Mouse (Mus musculus) kidney, adult 2 months (tissue): ENCODE data around the gene Tceal9. TPM values are rescaled to one million over a fixed set of nuclear protein-coding genes. Genes with fewer than 3 reads are reported as not detected.
A peak's percentile ranks its signal among the peaks of the same experiment; 100 is the strongest.
"Not testable (repeated sequence)": the region's sequence is repeated elsewhere in the genome, so short reads cannot be mapped to it uniquely, and the experiment has no call there.

Experiments used
- DNase-seq: peaks from one replicate; pipeline ENCODE4 v3.0.0; 2021
- H3K27ac ChIP-seq: fragments of 200-500 bp; 2 replicates; pipeline ENCODE4 v1.5.1; 2012; ENCODE audit warnings: low read depth, low read length, control low read depth, inconsistent platforms; ENCODE audit not compliant: insufficient read depth
- H3K27me3 ChIP-seq: fragments of 200-500 bp; replicated peaks from 2 replicates; pipeline ENCODE4 v1.6.1; 2012; ENCODE audit warnings: mild to moderate bottlenecking, moderate library complexity, low read length, inconsistent platforms; ENCODE audit not compliant: control insufficient read depth, insufficient read depth
- H3K36me3 ChIP-seq: fragments of 200-500 bp; 2 replicates; pipeline ENCODE4 v1.6.1; 2012; ENCODE audit warnings: mild to moderate bottlenecking, moderate library complexity, low read length, inconsistent platforms; ENCODE audit not compliant: control insufficient read depth, insufficient read depth
- H3K4me1 ChIP-seq: fragments of 200-500 bp; 2 replicates; pipeline ENCODE4 v1.6.1; 2011; ENCODE audit warnings: low read length; ENCODE audit not compliant: control insufficient read depth, insufficient read depth
- H3K4me3 ChIP-seq: fragments of 200-500 bp; 2 replicates; pipeline ENCODE4 v1.5.1; 2011; ENCODE audit warnings: mild to moderate bottlenecking, low read depth, low read length, control low read depth; ENCODE audit not compliant: insufficient read depth
- CTCF ChIP-seq: fragments of 200-500 bp; conservative IDR thresholded peaks from 2 replicates; pipeline ENCODE4 v1.5.1; 2011; ENCODE audit warnings: low read depth, mild to moderate bottlenecking, control low read depth, low read length, moderate library complexity, mixed read lengths; ENCODE audit not compliant: insufficient read depth, insufficient read length
- POLR2A ChIP-seq: fragments of 200-500 bp; IDR thresholded peaks from one replicate; pipeline ENCODE4 v1.6.1; 2011; ENCODE audit warnings: low read depth, low read length, control low read depth
- WGBS: fragments of 180-500 bp; shearing (Covaris S2); methylation state at CpG from one replicate; pipeline ENCODE4 v1.1.7; 2018; 5-methylcytosine and 5-hydroxymethylcytosine counted together
- polyA plus RNA-seq: library from polyadenylated mRNA; depleted of rRNA; stranded (reverse); fragments of >200 nt; gene quantifications from 2 replicates; pipeline ENCODE4 v1.2.3, GENCODE M21; 2012

The Tceal9 gene
- polyA plus RNA-seq, 1 experiment: 25.6 TPM

DNA sequence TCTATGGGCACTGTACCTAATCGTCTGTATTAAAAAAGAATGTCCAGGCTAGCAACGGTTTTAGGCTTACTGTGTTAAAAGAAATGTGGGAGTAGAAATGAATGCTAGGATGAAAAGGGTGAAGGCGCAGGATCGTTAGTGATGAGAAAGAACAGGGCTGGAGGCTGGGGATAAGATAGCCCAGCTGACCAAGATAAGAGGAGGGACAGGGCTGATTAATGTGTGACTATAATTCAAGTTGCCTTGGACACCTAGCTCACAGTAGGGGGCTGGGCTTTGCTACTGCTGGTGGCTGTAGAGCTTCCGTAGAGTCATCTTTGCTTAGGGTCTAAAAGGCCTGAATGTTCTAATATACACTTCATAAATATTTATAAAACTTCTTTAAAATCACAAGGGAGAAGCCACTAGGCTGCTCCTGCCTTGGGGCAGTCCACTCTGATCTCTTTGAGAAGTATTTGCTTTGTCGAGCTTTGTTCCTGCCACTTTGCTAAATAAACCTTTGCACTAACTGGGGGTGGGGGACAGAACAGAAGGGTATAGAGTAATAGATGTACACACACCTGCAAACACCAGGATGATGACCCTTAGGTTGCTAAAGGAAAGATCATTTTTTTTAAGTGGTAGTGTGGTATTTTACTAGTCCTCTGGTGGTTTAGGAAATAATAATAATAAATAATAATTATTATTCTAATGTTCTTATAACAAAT, 7.3 kb downstream of the Tceal9 start:
- Histone ChIP-seq H3K4me3 (no peak overlapping the region), H3K36me3 (no peaks in the 10 kb centered on the region), H3K27me3 (no peaks in the 10 kb centered on the region), H3K27ac (no peak overlapping the region), H3K4me1 (no peaks in the 10 kb centered on the region)
- DNase-seq: no peak
- WGBS: 48% methylated on average over 6 of the region's 6 CpGs
- TF ChIP-seq POLR2A (no peak), CTCF (no peak)

DNA sequence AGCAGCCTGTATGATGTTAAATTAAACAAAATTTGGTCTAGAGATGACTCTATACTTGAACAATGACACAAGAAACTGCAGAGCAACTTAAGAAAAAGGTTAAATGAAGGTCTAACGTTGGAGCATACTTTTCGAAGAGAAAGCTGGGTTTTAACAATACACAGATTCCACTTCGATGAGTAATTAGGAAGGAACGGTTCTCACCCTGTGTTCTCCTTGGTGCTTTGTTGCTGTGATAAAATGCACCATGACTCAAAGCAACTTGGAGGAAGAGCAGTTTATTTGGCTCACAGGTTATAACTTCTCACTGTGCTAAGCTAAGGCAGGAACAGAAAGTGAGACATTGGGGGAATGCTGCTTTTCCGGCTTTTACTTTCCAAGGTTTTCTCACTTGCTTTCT, 22.8 kb downstream of the Tceal9 start:
- H3K36me3 ChIP-seq: no peaks in the 10 kb centered on the region
- no peak for TF ChIP-seq CTCF
- WGBS: 70% methylated on average over 5 of the region's 5 CpGs

DNA sequence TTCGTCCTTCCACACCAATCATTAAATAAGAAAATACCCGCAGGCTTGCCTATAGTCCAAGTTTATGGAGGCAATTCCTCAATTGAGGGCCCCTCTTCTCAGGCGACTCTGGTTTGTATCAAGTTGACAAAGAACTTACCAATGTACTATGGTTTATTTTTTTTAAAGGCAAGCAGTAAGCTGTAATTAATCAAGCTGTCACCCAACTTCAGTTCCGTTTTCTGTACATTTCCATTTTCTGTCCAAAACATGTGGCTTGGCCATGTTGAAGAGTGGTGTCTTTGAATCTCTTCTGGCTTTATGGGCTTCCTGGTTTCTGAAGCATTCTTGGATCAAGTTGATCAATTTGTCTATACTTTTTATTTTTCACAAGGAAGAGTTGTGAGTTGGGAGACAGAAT, 23.3 kb downstream of the Tceal9 start:
- 72% methylated on average over 4 of the region's 4 CpGs for WGBS

More for the DNA sequence above, 22.8 kb downstream of the Tceal9 start:
- Histone ChIP-seq H3K4me1 (no peaks in the 10 kb centered on the region), H3K4me3 (no peak overlapping the region), H3K27me3 (no peaks in the 10 kb centered on the region), H3K27ac (no peak overlapping the region)
- no peak for DNase-seq

DNA sequence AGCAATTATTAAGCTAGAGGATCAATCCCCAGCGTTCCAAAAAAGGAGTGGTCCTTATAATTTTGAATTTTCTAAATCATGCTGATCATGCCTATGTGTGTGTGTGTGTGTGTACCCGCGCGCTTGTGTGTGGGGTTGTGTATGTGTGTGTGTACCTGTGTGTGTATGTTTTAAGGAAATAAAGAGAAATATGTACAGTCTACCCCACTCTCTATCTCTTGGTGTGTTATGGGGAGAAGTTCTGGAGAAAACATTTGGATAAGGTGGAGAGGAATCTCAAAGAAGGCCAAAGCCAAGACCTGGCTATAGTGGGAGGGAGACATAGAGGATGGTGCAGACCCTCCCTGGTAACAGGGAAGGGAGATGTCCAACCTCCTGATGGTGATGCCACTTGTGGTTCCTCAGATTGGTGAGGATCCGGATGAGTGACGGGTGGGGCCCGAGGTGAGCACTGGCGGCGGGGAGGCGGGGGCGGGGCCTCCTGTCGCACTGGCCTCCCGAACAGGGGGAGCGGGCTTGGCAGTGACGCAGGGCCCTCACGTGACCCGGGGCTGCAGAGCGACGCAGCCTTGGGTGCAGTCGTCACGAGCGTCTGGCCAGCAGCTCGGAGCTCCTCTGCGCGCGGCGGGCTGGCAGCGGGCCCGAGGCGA, 25.0 kb downstream of the Tceal9 start, which contains the start of gene Bex3:
Bex3 (plus strand) TSS at position 511 of the 650 bp plus-strand sequence.
- not testable (repeated sequence) for H3K4me1 ChIP-seq, H3K27ac ChIP-seq, H3K36me3 ChIP-seq, H3K27me3 ChIP-seq
- DNase-seq: peak; percentile 55
- H3K4me3 ChIP-seq: peak within 1 kb of the TSS; percentile 57
- 73% methylated on average over 4 of the region's 30 CpGs for WGBS

More for the DNA sequence above, 23.3 kb downstream of the Tceal9 start:
- Histone ChIP-seq H3K36me3 (no peaks in the 10 kb centered on the region), H3K27me3 (no peaks in the 10 kb centered on the region), H3K27ac (no peak overlapping the region), H3K4me1 (no peaks in the 10 kb centered on the region), H3K4me3 (no peak overlapping the region)
- no peak for DNase-seq
- TF ChIP-seq CTCF (no peak), POLR2A (no peak)

DNA sequence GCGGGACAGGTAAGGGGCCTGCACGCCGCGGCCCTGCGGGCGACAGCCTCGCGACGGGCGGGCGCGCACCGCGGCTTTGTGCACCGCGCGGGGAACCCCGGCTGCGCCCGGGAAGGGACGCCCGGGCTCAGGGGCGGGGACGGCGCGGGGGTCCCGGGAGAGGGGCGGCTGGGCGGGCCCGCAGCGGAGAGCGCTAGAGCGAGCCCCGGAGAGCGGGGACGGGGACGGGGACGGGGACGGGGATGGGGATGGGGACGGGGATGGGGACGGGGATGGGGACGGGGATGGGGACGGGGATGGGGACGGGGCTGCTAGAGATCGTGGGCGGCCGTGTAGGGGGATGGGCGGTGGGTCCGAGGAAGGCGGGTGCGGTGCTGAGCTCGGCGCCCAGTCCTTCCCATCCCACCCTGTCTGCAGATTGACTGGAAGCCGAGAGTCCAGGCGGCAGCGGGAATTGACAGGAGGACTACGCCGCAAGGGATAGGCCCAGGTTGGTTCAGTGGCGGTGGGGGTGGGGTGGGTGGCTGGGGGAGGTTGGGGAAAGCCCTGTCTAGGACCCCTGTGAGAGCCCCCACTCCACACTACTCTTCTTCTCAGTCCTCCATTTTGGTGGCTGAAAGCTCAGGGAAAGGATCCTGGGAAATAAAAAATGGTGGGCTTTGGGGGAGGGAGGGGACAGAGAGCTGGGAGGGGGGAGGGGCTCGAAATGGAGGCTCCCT, 25.7 kb downstream of the Tceal9 start:
- H3K4me3 ChIP-seq: peak overlapping the region; percentile 57
- WGBS: 0% methylated on average over 8 of the region's 60 CpGs
- not testable (repeated sequence) for H3K27me3 ChIP-seq, H3K27ac ChIP-seq, DNase-seq, H3K36me3 ChIP-seq, H3K4me1 ChIP-seq

DNA sequence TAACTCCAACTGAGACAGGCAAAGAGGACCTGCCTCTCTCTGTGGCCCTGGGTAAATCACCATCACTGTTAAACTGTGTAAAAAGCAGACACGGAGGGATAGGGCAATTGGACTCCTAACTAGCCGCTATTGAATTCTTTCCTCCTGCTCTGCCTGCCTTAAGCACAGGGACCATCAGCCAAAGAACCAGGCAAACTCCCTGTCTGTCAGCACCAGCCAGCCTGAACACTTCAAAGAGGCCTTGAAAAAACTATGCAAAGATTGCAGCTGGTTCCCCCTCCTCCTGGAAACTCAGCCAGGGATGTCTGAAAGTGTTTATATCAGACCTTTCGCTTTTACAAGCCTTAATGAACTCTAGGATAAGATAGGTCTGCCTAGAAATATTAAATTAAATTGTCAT, 29.7 kb downstream of the Tceal9 start:
- Histone ChIP-seq H3K36me3 (no peaks in the 10 kb centered on the region), H3K27ac (no peak overlapping the region), H3K4me3 (no peak overlapping the region), H3K4me1 (no peaks in the 10 kb centered on the region), H3K27me3 (no peaks in the 10 kb centered on the region)
- no peak for DNase-seq
- no peak for TF ChIP-seq POLR2A
- no peak for TF ChIP-seq CTCF
- 30% methylated on average over 3 of the region's 3 CpGs for WGBS

DNA sequence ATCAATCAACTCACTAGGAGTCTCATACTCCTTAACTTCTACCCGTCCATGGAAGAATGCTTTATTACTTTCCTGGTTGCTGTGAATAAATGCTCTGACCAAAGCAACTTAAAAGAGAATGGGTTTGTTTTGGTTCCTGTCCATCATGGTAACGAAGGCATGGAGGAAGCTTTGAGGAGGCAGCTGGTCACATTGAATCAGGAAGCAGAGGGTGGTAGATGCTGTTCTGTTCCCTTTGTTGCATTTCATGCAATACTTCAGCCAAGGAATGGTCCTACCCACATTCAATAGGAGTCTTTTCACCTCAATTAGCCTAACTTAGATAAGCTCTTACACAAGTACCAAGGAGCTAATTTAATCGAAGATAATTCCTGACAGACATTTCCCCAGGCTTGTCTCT, 30.5 kb downstream of the Tceal9 start:
- 53% methylated on average over 3 of the region's 3 CpGs for WGBS
- H3K4me3 ChIP-seq: no peak overlapping the region

More for the DNA sequence above, 30.5 kb downstream of the Tceal9 start:
- H3K4me1 ChIP-seq: no peaks in the 10 kb centered on the region
- TF ChIP-seq POLR2A (no peak), CTCF (no peak)
- H3K27me3 ChIP-seq: no peaks in the 10 kb centered on the region
- no peak overlapping the region for H3K27ac ChIP-seq
- H3K36me3 ChIP-seq: no peaks in the 10 kb centered on the region
- DNase-seq: no peak
